Mouse (Mus musculus): ENCODE measurements around the gene Bnip2.

- TF ChIP-seq CTCF (IDR thresholded peaks at IDR 0.05; ENCODE audit: low read depth) (no peak), EP300 (IDR thresholded peaks at IDR 0.05; ENCODE audit: low read depth) (no peak)
Observed at GRCm38 (mm10) chr9:69985526-69985925, 3.7 kb upstream of the Bnip2 start.
